Mouse (Mus musculus) stomach, embryonic 16.5 days (tissue): ENCODE results near the gene Hdac10. TPM values are rescaled to one million over a fixed set of nuclear protein-coding genes. Genes with fewer than 3 reads are reported as not detected.
A peak's percentile ranks its signal among the peaks of the same experiment; 100 is the strongest.

Experiments used
- ATAC-seq: fragments of 200-750 bp; cut with Nextera tagmentation; 2 replicates; pipeline ENCODE4 v1.8.0; 2017; ENCODE audit warnings: moderate number of reproducible peaks, moderate TSS enrichment; ENCODE audit not compliant: insufficient read depth, low FRiP score
- H3K27ac ChIP-seq: fragments of 300-500 bp; sonication (generic); 2 replicates; pipeline ENCODE4 v1.5.1; 2014; ENCODE audit warnings: low read length
- H3K27me3 ChIP-seq: fragments of 300-500 bp; sonication (generic); 2 replicates; pipeline ENCODE4 v1.6.1; 2014; ENCODE audit warnings: low read length, control low read depth, mixed read lengths; ENCODE audit not compliant: control insufficient read depth, insufficient read depth
- H3K36me3 ChIP-seq: fragments of 300-500 bp; sonication (generic); 2 replicates; pipeline ENCODE4 v1.6.1; 2014; ENCODE audit warnings: low read length; ENCODE audit not compliant: control insufficient read depth, insufficient read depth
- H3K4me1 ChIP-seq: fragments of 300-500 bp; sonication (generic); 2 replicates; pipeline ENCODE4 v1.6.1; 2014; ENCODE audit warnings: low read length, control low read depth, mixed read lengths; ENCODE audit not compliant: control insufficient read depth, insufficient read depth
- H3K4me2 ChIP-seq: fragments of 300-500 bp; sonication (generic); 2 replicates; pipeline ENCODE4 v1.6.1; 2014; ENCODE audit warnings: low read depth, low read length, mixed read lengths
- H3K4me3 ChIP-seq: fragments of 300-500 bp; sonication (generic); replicated peaks from 2 replicates; pipeline ENCODE4 v1.5.1; 2014; ENCODE audit warnings: mild to moderate bottlenecking, low read length
- H3K9ac ChIP-seq: fragments of 300-500 bp; sonication (generic); 2 replicates; pipeline ENCODE4 v1.6.1; 2014; ENCODE audit warnings: low read length
- H3K9me3 ChIP-seq: fragments of 300-500 bp; sonication (generic); replicated peaks from 2 replicates; pipeline ENCODE4 v1.6.1; 2016; ENCODE audit warnings: low read length, control low read depth; ENCODE audit not compliant: control insufficient read depth
- WGBS: fragments of 180-500 bp; shearing (Covaris S2); extraction: QIAGEN DNeasy Blood & Tissue Kit; methylation state at CpG from one replicate; pipeline ENCODE4 v1.1.7; 2014; 5-methylcytosine and 5-hydroxymethylcytosine counted together
- polyA plus RNA-seq: library from polyadenylated mRNA; unstranded; fragments of >200 nt; fragmentation: Nextera tagmentation; extraction: Ambion mirVana; gene quantifications from 2 replicates; pipeline ENCODE4 v1.2.1, GENCODE M21; 2015

Hdac10 gene
- polyA plus RNA-seq, 1 experiment from 2014 or later = 23.7 TPM

DNA sequence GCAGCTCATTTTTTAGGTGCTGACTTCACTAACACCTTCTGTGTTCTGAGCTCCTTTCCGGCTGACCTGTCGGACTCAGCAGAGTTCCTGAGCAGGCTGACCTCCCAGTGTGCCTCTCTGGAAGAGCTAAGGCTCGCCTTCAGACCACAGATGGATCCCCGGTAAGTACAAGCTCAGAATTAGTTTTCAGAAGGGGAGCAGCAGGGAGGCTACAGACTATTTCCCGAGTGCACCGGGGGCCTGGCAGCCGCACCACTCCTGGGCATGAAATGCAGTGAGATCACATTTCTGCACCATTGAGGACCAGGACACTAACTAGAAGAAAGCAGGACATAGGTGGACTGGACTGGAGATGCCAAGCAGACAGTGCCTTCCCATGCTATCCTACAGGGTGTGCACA is 29.9 kb downstream of the Hdac10 start:
- WGBS = 91% methylated on average over 7 of the region's 7 CpGs
- Histone ChIP-seq H3K9me3 (no peaks in the 10 kb centered on the region), H3K27ac (no peak overlapping the region), H3K27me3 (no peaks in the 10 kb centered on the region), H3K4me3 (no peak overlapping the region), H3K36me3 (peaks cover 46% of the 10 kb centered on the region), H3K4me2 (no peak overlapping the region), H3K4me1 (no peaks in the 10 kb centered on the region), H3K9ac (no peak overlapping the region)
- ATAC-seq = no peak

DNA sequence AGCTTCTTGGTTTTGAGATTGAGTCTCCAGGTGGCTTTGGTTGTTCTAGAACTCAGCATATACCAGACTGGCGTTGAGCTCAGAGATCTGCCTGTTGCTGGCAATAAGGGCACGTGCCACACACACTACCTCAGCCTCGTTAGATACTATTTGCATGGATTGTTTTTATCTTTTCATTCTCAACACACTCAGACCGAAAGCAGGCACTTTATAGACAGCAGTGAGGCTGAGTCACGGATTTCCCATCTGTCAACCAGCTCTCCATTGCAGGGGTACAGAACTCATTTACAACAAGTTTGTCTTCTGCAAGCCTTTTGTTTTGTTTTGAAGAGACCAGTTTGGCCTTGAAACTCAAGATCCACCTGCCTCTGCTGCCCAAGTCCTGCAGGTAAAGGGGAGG is 31.1 kb downstream of the Hdac10 start:
- ATAC-seq = no peak
- Histone ChIP-seq H3K27ac (no peak overlapping the region), H3K4me2 (no peak overlapping the region), H3K9me3 (no peaks in the 10 kb centered on the region), H3K36me3 (peaks cover 54% of the 10 kb centered on the region), H3K4me3 (no peak overlapping the region), H3K4me1 (no peaks in the 10 kb centered on the region), H3K9ac (no peak overlapping the region), H3K27me3 (no peaks in the 10 kb centered on the region)
- 91% methylated on average over 5 of the region's 5 CpGs for WGBS

DNA sequence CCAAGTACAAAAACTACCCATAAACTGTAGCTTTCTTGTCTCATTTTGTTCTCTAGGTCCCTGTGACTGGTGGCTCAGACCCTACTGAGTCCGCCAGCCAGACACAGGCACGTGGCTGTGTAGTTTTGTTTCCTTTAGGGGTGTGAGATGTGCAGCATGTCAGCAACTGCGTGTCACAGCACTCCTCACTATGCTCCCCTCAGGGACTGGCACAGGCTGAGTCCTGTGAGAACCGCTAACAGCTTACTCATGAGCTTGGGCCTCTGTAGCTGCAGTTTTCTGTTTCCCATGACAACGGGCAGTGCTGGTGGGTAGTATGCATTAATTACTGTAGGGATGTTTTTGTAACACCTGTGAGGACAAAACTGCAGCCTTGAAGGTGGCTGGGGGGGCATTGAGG is 36.3 kb downstream of the Hdac10 start:
- H3K36me3 ChIP-seq = peaks cover 32% of the 10 kb centered on the region
- no peak overlapping the region for H3K4me3 ChIP-seq
- peaks cover 15% of the 10 kb centered on the region for H3K4me1 ChIP-seq
- no peak overlapping the region for H3K4me2 ChIP-seq
- H3K27ac ChIP-seq = no peak overlapping the region
- no peaks in the 10 kb centered on the region for H3K9me3 ChIP-seq
- H3K9ac ChIP-seq = no peak overlapping the region
- no peaks in the 10 kb centered on the region for H3K27me3 ChIP-seq
- ATAC-seq = no peak
- WGBS = 87% methylated on average over 5 of the region's 5 CpGs

DNA sequence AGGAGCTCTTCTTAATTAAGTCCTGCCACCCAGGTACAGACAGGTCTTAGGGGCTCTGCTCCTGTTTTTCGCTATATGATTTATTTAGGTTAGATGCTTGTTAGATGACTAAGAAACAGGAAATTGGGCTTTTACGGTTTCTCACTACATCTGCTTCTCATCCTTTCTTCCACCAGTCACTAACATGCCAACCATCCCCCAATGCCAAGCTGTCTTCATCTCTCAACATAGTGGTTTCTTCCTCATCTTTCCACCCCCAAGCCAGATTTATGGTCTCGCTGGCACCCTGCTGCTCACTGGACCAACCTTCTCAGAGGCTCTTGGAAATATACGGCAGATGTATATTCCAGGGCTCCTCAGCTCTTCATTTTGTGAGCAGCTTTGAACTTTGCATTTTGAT is 37.8 kb downstream of the Hdac10 start:
- Histone ChIP-seq H3K27me3 (no peaks in the 10 kb centered on the region), H3K9me3 (no peaks in the 10 kb centered on the region), H3K4me1 (peaks cover 15% of the 10 kb centered on the region), H3K4me2 (no peak overlapping the region), H3K27ac (no peak overlapping the region), H3K36me3 (peaks cover 25% of the 10 kb centered on the region), H3K9ac (no peak overlapping the region), H3K4me3 (no peak overlapping the region)
- ATAC-seq = no peak
- WGBS = 74% methylated on average over 4 of the region's 4 CpGs

DNA sequence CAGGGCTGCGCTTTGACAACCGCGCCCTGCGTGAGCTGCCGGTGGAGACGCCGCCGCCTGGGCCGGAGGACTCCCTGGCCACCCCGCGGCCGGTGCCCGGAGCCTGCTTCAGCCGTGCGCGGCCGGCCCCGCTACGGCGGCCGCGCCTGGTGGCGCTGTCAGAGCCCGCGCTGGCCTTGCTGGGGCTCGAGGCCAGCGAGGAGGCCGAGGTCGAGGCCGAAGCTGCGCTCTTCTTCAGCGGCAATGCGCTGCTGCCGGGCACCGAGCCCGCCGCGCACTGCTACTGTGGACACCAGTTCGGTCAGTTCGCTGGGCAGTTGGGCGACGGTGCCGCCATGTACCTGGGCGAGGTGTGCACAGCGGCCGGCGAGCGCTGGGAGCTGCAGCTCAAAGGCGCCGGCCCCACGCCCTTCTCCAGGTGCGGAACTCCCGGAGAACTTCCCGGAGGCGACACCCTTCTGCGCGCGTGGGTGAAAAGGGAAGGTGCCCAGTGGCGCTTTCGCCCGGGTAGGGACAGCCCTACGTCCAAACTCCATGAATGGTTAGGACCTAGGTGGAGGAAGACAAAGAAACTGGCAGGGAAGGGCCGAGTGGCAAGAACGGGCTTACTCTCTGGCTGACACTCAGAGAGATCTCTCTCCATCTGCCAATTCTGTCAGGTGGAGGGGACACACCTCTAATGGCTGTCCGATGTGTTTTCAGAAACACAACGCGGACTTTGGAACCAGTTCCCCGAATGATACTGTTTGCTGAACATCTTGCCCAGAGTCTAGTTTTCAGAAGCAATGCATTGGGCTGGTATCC is 39.0 kb downstream of the Hdac10 start:
- Histone ChIP-seq H3K9ac (peak overlapping the region; percentile 98), H3K4me1 (peaks cover 15% of the 10 kb centered on the region), H3K27me3 (no peaks in the 10 kb centered on the region), H3K4me2 (peak overlapping the region; percentile 95), H3K9me3 (no peaks in the 10 kb centered on the region), H3K4me3 (peak overlapping the region; percentile 94), H3K36me3 (peaks cover 19% of the 10 kb centered on the region), H3K27ac (peak overlapping the region; percentile 78)
- WGBS = 1% methylated on average over 68 of the region's 68 CpGs
- ATAC-seq = peak; percentile 57

DNA sequence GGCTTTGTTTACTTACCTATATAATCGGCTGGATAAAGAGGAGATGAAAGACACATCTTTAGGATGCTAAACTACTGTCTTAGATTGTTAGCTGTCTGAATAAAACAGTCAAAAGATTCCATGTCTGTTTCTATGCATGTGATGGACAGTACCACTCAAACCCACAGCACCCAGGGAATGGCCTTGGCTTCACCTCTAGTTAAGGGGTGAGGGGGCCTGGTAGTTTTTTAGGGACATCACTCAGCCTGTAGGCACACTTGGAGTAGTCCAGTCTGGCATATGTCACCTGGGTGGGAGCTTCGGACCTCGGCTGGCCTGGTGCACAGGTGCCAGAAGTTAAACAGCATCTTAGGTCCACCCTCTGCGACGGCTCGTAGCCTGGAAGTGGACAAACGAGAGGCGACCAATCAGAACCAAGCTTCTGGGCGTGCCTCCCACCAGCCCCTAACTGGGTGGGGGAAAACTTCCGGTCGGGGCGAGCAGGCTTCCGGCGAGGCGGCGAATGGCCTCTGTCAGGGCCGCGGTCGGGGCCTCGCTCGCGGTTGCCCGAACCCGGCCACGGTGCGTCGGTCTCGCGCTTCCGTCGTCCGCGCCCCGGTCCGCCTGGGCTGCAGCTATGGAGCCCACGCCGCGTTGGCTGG is 39.8 kb downstream of the Hdac10 start, which contains the start of gene Selenoo:
TSS of gene Selenoo (plus strand) at position 478 of the 641 bp plus-strand sequence.
- peak within 1 kb of the TSS; percentile 78 for H3K27ac ChIP-seq
- under 1% methylated on average over 38 of the region's 38 CpGs for WGBS
- H3K9me3 ChIP-seq = no peaks in the 10 kb centered on the region
- peak within 1 kb of the TSS; percentile 94 for H3K4me3 ChIP-seq
- peak; percentile 94 for ATAC-seq
- peaks cover 15% of the 10 kb centered on the region for H3K4me1 ChIP-seq
- peak within 1 kb of the TSS; percentile 98 for H3K9ac ChIP-seq
- no peaks in the 10 kb centered on the region for H3K27me3 ChIP-seq
- peaks cover 12% of the 10 kb centered on the region for H3K36me3 ChIP-seq
- peak within 1 kb of the TSS; percentile 95 for H3K4me2 ChIP-seq

DNA sequence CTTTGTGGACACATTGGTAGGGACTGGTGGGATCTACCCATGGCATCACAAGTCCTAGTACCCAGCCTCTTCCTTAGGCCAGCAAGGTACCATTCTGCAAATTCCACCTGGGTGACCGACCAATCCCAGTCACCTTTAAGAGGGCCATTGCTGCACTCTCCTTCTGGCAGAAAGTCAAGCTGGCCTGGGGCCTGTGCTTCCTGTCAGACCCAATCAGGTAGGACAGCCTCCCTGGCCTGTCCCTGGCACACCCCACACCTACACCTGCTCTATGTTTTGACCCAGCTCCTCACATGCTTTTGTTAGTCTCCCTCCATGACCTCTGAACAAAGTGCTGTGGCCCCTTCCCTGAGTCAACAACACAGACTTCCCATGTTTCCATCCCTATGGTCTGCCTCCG is 43.7 kb downstream of the Hdac10 start:
- Histone ChIP-seq H3K4me3 (no peak overlapping the region), H3K4me2 (no peak overlapping the region), H3K9ac (no peak overlapping the region), H3K36me3 (peaks cover 13% of the 10 kb centered on the region; the same call in 1 of the 2 replicates), H3K27me3 (no peaks in the 10 kb centered on the region), H3K27ac (no peak overlapping the region), H3K4me1 (peaks cover 5% of the 10 kb centered on the region), H3K9me3 (no peaks in the 10 kb centered on the region)
- no peak for ATAC-seq
- WGBS = 84% methylated on average over 2 of the region's 2 CpGs

DNA sequence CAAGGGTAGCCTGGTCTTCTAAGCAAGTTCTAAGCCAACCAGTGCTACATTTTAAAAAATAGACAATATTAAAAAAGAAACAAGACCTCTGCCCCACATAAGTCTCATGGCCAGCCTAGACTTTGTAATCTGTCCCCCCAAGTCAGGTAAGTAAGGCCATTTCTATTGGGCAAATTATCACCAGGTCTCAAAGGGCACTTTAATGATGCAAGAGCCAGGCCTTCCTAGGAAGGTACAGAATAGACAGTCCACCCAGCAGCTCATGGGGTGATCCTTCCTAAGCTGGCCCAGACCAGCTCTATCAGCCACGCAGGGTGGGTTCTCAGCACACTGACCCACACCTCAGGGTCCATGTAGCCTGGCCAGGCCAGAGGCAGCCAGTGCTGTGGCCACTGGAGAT is 44.6 kb downstream of the Hdac10 start:
- H3K9ac ChIP-seq = no peak overlapping the region
- no peak overlapping the region for H3K4me2 ChIP-seq
- no peaks in the 10 kb centered on the region for H3K9me3 ChIP-seq
- no peaks in the 10 kb centered on the region for H3K27me3 ChIP-seq
- H3K36me3 ChIP-seq = peaks cover 13% of the 10 kb centered on the region; the same call in 1 of the 2 replicates
- H3K4me1 ChIP-seq = peaks cover 5% of the 10 kb centered on the region
- H3K27ac ChIP-seq = no peak overlapping the region
- no peak for ATAC-seq
- no peak overlapping the region for H3K4me3 ChIP-seq
- WGBS = 90% methylated on average over 1 of the region's 1 CpGs

DNA sequence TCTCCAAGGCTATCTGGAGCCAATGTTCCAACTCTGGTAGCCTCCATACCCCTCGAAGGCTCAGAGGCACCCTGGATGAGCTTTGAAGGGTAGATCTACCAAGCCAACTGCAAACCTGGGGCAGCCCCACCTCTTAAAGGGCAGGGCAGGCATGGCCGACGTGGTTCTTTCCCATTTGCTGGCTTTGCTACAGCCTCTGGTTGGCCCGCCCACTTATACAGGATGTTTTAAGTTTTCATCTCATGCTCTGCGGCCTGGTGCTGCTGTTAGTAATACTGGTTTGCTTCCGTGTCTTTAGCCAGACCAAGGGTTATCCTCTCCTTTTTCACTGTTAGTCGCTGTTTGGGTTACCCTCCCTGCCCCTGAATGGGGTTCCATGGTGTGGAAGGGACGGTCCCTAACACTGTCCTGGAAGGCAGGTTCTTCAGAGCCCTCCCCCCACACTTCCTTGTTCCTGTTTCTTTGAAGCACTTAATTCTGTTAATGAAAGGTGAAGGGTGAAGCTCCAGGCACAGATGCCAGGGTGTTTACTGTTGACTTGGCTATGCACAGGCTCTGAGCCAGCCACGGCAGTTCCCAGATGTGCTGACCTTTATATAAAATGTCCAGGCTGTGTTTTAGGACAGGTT is 50.2 kb downstream of the Hdac10 start:
- Histone ChIP-seq H3K27me3 (no peaks in the 10 kb centered on the region), H3K36me3 (0 out of 2 replicates have a peak, but pooled peaks cover 9% of the 10 kb centered on the region), H3K4me2 (peak overlapping the region; percentile 66), H3K4me1 (peaks cover 32% of the 10 kb centered on the region), H3K9me3 (no peaks in the 10 kb centered on the region), H3K27ac (peak overlapping the region; percentile 59), H3K9ac (peak overlapping the region; percentile 17), H3K4me3 (peak overlapping the region; percentile 84)
- ATAC-seq = 0 out of 2 replicates have a peak, but pooled peaks have one; percentile 12
- WGBS = 47% methylated on average over 9 of the region's 9 CpGs
